Mouse (Mus musculus) layer of hippocampus, adult 9-10 months (tissue): ENCODE measurements around the gene Ccdc22.

Experiments
- DNase-seq: peaks from one replicate; pipeline ENCODE4 v3.0.0; 2022; ENCODE audit warnings: low spot score

Ccdc22 gene

GRCm38 (mm10) chrX:7573176-7574086, 31.9 kb downstream of the Ccdc22 start, which contains the start of gene Foxp3:
Gene Foxp3, plus strand, starts transcription at chrX:7573644.
- no peak for DNase-seq

DNA sequence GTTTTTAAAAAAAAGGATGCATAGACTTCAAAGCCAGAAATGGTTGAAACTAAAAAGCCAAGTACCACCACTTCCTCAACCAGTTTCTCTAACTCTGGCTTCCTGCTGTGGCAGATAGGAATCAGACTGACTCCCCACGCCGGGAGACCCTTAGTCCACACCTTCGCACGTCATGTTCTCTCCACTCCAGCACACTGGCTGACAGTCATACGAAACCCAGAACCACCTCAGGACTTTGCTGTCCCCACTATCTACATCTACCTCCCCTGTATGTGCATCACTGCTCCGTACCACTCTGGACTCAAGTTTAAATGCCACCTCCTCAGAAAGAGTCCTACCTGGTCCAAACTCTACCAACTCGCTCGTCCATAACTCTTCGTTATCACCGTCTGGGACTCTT, 32.9 kb downstream of the Ccdc22 start:
- DNase-seq, result no peak

DNA sequence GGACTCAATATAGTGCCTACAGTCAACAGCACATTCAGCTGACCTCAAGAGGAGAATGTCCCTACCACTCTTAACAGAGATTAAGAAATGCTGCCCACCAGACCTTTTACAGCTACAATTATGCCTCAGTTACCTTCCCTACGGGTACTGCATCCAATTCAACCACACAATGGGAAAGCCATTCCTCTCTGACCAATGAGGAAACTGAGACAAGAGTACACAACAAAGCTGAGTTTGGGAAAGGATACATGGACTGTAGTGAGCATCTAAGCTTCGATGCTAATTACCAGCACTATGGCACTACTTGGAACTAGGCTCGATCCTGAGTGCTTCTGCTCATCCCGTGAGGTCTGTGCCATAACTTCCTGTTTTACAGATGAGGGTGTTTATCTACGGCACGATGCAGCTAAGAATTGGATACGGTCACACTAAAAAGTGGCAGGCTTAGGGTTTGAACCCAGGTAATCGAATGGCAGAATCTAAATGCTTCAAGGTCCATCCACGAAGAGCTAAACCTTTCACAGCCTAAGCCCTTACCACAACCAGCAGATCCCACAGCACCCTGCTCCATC, 33.7 kb downstream of the Ccdc22 start:
- DNase-seq, result no peak

DNA sequence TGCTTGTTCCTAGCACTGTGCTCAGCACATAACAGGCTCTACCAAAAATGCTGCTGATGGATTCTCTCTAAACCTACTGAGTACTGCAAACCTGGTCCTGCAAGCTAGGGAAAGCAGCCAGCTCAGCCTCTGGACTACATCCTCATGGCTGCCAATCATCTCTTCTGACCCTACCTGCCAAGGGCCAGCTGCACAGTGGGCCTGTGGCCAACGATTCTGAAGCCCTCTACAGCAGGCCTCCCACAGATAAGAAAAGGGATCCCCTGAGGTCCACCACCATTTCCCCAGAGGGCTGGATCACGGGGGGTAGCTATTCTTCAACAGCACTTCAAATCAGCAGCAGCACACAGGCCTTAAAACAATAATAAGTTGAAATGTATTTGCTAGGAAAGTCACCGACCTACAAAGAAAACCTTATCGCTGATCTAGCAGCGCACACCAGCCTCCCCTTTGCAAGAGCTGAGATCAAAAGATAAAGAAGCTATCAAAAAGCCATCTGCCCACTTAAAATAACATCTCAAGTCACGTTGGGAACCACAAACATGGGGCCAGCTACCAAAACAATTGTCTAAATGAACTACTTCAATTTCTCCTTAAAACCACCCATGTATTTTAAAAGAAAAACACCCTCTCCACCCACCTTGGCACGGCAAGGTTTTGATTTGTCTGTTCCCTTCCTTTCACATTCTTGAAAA, 34.7 kb downstream of the Ccdc22 start:
- no peak for DNase-seq

- DNase-seq, result no peak
Observed at GRCm38 (mm10) chrX:7567491-7567890, 37.8 kb downstream of the Ccdc22 start.

DNA sequence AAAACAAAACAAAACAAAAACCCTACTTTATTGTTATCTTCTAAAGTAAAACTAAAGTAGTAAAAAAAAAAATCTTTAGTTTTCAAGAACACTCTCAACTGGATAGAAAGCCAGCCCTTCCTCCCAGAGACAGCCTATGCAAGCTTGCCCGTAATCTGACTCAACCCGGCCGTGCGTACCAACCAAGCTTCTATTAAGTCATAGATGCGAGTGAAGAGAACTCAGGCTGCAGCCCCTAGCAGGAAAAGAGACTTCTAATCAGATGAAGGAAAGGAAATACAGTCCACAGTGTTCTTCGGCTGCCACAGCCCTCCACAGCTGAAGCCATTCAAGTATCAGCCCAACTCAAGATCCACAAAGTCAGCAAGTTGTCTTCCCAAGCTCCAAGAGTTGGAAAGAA, 39.0 kb downstream of the Ccdc22 start:
- no peak for DNase-seq

DNA sequence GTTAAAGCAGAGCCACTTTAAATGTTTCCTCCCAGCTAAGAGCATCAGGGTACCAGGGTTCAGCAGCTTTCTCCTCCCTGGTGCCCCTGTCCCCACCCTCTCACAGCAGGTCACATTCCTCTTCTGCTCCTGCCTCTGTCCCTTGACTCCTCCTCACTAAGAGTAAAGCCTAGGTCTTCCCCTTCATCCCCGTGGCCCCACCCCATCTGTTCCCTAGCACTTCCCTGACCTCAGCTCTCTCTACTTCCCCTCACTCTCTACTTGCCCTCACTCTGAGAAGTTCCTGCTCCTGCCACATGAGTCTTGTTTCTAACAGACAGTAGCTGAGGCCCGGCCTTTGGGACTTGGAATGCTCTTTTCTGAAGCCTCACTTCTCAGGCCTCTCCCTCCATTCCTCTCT, 42.2 kb downstream of the Ccdc22 start:
- no peak for DNase-seq

- no peak for DNase-seq
Observed at GRCm38 (mm10) chrX:7553474-7553873, 51.8 kb downstream of the Ccdc22 start.
